Mouse (Mus musculus) megakaryocyte, embryonic 14.5 days (primary cell): Measurements from ENCODE around the gene Kcnab3.

ENCODE experiments used
- FLI1 ChIP-seq: IDR thresholded peaks from 2 replicates; pipeline ENCODE4 v1.6.1; 2012; ENCODE audit warnings: low read length, inconsistent platforms, mixed read lengths
- GATA1 ChIP-seq: IDR thresholded peaks from 3 replicates; pipeline ENCODE4 v1.6.1; 2012; ENCODE audit warnings: mixed read lengths, low read length, inconsistent platforms, borderline replicate concordance

- TF ChIP-seq FLI1 (no peak), GATA1 (no peak)
These were observed 51.7 kb downstream of the Kcnab3 start for GRCm38 (mm10) chr11:69377766-69378165.
